Mouse (Mus musculus): Measurements from ENCODE around the gene Mroh7. TPM values are rescaled to one million over a fixed set of nuclear protein-coding genes. Genes with fewer than 3 reads are reported as not detected.
"Not testable (repeated sequence)": the region's sequence is repeated elsewhere in the genome, so short reads cannot be mapped to it uniquely, and the experiment has no call there.

Mroh7 gene
- 1 to 10 TPM; 1.0 to 5.1 (median 3.2) TPM for total RNA-seq (2022)

DNA sequence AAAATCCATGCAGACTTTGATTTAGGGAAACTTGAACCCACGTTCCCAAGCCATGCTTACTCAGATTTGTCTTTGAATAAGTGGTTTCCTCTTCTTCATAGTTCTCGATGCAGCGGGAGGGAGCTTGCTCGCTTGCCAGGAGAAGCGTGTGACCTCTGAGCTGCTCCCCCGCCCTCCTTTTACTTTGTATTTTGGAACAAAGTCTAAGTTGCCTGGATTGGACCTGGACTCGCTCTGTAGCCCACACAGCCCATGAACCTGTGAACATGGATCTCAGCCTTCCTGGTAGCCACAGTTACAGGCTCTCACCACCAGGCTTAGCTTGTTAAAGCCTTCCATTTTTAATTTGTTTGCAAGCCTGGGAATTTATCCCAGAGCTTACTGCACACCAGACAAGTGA is at the start of gene Mroh7:
Gene Mroh7, minus strand, starts transcription at position 112 of the 400 bp plus-strand sequence.
- no peak for DNase-seq

DNA sequence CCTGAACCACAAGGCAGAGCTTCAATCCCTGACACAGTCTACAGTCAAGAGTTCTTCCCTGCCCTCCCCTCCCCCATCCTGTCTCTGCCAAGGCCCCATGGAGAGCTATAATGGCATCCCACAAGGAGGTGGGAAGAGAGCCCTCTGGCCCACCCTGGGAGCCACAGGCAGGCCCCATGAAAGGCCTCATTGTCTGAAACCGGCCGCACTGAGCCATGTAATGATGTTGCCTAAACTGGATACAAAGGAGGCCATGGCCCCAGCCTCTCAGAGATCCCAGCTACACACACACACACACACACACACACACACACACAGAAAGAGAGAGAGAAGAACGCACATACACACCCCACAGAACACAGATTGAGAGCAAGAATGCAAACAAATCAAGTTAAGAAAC is 49.3 kb upstream of the Mroh7 start:
- DNase-seq = no peak

DNA sequence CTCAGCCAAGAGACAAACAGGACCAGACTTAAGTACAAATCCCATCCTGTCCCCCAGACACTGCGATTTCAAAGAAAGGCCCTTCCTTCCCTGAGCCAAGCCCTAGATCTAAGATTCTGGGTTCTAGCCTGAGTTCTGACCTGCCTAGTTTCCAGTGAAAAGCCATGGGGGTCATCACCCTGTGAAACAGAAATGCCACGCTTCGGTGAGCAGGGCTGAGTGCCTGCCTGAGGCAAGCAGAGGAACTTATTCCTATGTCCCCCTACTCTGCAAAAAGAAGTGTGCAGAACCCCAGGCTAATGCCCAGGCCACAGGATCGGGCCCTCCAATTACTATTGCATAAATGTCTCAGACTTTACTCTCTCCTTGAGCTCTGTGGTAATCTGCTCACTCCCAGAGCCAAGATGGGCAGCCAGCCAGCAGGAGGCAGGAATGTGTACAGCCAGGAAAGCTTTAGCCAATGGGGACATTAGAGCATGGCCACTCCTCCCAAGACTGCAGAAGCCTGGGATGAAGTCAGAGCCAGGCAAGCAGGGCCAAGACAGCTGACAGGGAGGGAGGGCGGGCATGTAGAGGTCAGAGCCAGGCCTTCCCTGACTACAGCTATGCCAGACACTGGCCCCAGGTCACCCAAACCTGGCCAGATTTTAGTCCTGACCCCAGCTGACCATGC is 47.5 kb upstream of the Mroh7 start:
- DNase-seq = peak; percentile 96

DNA sequence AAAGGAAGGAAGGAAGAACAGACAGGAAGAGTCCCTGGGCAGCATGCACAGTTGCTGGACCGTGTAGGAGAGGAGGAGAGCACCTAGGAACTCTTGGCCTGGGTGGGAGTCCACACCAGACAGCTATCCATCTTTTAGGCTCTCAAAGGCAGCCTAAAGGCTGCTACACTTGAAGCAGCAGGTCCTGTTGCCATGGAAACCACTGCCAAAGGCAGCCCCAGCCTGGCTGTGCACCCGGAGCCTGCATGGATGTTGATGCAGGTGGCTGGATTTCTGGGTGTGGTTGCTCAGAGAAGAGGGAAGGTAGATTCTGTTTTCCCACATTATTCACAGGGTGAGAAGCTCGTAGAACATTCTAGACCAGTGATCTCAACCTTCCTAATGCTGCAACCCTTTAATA is 46.3 kb upstream of the Mroh7 start:
- no peak for DNase-seq

DNA sequence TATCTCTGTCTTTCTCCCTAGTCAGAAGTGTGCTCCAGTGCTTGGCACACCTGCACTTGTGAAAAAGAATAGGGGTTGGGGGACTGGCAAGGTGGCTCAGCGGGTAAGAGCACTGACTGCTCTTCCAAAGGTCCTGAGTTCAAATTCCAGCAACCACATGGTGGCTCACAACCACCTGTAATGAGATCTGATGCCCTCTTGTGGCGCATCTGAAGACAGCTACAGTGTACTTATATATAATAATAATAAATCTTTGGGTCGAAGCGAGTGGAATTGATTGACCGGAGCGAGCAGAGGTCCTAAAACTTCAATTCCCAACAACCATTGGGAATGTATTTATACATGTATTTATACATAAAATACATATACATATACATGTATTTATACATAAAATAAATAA is 45.0 kb upstream of the Mroh7 start:
- DNase-seq = not testable (repeated sequence)

DNA sequence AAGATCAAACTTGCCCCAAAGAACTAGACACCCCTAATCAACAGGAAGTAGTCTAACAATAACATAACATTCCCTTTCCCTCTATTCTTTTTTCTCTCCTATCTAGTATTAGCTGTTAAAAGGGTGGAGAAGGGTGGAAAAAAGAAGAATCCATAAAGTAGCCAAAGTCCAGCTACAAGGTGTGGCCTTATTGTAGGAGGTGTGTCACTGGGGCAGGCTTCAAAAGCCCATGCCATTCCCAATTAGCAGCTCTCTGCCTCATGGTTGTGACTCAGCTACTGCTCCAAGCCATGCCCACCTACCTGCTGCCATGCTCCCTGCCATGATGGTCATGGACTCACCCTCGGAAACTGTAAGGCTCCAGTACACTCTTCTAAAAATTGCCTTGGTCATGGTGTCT is 41.8 kb upstream of the Mroh7 start:
- DNase-seq = no peak

DNA sequence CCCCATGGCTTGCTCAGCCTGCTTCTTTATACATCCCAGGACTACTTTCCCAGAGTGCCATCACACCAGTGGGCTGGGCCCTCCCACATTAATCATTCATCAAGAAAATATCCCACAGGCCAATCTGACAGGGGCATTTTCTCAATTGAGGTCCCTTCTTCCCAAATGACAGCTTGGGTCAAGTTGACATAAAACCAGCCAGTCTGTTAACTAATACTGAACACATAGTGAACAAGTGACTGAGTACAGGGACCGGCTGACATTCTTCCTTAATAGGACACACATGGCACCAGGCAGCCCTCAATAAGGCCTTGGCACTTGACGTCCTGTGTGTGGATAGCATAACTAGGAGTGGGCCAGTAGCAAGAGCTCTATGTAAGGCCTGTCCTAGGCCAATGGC is 38.6 kb upstream of the Mroh7 start:
- no peak for DNase-seq

DNA sequence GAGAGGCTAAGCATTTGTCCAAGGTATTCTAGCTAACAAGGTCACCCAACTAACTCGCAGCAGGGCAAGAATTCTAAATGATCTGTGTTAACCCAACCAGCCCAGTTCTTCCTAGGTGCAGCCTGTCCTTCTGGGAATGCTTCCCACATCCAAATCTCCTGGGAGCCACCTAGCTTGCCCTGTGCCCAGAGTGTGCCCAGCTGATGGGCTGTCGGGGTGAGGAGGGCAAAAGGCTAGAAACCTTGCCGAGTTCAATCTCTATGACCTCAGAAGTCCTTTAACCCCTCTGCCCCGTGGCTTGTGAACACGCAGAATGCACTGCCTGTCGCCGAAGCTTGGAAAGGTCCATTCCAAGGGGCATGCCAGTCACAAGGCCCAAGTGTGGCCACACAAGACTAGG is 33.4 kb upstream of the Mroh7 start:
- DNase-seq = no peak

DNA sequence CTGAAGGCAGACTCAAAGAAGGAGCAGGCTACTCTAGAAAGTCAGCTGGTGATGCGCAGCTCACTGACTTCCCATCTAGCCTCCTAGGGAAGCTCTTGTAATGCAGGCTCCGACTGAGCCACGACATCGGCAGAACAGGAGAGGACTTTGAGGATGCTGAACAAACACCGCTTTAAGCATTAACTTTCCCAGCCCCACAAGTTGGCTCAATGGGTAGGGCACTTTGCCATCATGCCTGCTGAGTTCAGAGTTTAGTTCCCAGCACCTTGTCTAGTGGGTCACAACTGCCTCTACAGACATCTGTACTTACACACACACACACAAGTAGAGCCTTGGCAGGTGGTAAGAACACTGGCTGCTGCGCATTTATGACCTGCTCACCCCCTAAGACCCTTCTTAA is 21.0 kb upstream of the Mroh7 start:
- DNase-seq = no peak

DNA sequence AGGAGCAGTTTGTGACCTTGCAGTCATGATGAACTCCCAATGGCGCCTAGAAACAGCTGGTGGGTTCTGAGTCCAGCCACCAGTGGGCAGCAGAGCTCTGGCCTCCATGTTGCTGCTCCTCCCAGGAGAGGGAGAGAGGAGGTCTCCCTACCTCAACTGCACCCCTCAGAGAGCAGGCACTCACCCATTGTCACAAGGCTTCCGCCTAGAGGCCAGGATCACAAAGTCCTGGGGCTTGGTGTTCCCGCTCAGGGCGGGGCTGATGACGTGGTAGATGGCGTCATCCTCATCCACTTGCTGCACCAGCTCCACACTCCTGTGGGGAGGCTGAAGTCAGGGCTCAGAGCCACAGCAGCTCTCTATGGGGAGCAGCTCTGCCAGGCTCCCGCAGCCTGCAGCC is 19.0 kb upstream of the Mroh7 start:
- DNase-seq = peak; percentile 51

DNA sequence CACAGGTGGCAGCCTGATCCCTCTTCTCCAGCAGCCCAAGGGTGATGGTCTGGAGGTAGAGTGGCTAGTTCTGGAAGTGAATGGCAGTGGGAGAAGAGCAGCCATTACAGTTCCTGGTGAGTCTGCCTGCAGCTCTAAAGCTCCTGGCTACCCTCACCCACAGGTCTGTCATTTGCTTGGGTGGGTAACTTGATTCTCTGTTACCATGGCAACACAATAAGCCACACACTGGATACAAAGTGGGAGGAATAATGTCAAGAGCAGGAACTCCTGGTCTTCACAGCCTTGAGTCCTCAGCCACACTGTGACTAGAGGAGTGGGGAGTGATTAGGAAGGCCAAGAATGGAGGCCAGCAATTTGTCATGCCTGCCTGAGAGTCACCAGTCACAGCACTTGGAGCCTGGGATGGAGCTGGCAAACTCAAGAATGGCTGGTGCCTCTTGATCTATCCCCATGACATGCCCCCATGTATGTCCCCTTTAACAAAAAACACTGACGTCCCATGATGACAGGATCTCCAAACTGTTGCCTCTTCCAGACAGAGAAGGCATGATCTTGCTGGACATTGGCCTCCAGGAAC is 16.4 kb upstream of the Mroh7 start:
- no peak for DNase-seq

DNA sequence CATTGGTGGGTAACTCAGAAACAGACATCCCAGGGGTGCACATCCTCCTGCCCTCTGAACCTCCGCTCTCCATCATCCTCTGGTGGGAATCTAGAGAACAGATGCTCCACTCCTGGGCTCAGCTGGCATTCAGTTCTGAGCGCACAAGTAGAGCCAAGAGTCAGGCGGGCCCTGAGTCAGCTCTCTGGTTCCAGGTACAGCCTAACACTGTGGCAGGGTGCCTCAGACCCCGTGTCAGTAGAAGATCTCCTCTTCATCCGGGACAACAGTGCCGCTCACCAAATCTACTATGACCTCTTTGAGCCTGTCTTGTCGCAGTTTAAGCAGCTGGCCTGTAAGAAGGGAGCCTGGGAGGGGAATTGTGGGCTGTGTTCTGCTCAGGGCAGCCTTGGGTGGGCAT is 15.1 kb upstream of the Mroh7 start:
- no peak for DNase-seq

DNA sequence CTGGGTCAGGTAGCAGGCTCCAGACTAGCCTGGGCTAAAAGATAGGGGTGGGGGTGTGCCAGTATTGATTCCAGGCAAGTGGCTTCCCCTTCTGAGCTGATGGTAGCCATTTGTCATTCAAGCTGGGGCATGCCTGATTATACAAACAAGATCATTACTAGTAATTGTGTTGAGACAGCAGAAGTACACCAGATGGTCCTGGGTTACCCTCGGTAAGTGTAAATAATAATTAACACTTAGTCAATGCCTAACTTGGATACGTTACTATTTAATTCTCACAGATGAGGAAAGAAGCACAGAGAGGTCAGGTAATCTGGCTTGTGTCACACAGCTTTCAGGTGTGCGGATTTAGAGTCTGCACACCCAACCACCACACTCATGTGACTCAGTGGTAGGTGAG is 7.2 kb upstream of the Mroh7 start:
- no peak for DNase-seq

DNA sequence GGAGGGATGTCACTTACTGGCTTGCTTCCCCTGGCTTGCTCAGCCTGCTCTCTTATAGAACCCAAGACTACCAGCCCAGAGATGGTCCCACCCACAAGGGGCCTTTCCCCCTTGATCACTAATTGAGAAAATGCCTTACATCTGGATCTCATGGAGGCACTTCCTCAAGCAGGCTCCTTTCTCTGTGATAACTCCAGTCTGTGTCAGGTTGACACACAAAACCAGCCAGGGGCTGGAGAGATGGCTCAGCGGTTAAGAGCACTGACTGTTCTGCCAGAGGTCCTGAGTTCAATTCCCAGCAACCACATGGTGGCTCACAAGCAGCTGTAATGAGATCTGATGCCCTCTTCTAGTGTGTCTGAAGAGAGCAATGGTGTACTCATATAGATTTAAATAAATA is 6.2 kb upstream of the Mroh7 start:
- DNase-seq = not testable (repeated sequence)

DNA sequence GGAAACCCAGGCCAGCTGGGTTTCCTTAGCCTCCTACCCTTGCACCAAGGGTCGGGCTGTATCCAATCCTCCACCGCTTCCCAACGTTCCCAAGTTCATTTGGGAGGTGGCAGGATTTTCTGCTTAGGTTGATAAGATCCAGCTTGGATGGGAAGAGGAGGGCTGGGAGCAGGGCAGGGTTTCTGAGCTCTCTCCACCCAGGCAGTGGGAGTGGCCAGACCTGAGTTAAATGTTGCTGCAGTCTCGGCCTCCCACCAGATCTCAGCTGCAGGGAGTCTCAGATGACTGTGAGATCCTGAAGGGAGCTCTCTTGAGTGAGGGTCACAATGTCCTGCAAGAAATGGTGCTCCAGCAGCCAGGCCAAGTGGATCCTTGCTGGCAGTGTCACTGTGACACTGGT is 2.9 kb upstream of the Mroh7 start, which contains the start of gene Fam151a:
Gene Fam151a, plus strand, starts transcription at position 254 of the 400 bp plus-strand sequence.
- DNase-seq = no peak

DNA sequence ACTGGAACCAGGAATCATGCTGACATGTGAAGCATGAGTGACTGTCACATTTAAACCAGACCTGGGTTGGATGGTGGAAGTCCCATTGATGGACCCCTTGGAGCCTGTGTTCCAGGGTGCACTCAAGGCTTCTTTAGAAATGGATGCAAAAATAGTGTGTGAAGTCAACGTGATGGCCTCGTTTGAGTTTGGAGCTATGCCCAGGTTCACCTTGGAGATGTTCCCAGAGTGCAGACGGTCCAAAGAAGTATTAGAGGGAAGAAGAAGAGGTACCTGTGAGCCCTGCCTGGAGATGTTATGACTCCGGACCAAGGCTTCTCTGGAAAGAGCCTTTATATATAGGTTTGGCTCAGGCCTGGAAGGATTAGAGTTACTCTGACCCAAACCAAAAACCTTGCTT is 10.1 kb downstream of the Mroh7 start:
- DNase-seq = no peak

DNA sequence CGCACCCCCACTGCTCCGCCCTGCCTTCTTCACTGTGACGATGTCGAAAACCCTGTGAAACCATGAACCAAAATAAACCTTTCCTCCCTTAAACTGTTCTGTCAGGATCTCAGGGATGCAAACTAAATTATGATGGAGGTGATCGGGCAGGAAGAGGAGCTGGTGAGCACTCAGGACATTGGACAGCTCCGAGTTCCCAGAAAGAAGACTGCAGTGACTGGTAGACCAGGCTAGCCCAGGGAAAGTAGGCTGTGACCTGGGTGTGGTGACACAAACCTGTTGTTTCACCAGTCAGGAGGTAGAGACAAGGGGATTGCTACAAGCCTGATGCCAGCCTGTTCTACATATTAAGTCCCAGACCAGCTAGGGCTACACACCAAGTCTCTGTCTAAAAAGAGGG is 17.1 kb downstream of the Mroh7 start:
- DNase-seq = no peak

DNA sequence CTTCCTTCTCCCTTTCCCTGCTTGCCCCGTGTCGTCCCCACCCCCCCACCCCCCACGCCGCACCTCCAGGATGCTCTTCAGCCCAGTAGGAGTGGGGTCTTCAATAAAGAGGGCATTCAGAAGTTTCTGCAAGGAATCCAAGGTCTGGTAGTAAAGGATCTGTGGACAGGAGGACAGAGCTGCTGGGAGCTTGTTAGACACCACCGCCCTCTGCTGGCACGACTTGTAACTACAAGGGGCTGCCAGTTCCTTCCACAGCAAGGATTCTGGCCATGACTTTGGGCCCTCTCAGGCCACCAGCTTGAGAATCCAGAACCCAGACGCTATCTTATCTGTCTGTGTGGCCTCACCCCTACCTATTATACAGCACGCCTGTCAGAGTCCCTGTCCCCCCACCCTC is 22.3 kb downstream of the Mroh7 start:
- peak; percentile 50 for DNase-seq

DNA sequence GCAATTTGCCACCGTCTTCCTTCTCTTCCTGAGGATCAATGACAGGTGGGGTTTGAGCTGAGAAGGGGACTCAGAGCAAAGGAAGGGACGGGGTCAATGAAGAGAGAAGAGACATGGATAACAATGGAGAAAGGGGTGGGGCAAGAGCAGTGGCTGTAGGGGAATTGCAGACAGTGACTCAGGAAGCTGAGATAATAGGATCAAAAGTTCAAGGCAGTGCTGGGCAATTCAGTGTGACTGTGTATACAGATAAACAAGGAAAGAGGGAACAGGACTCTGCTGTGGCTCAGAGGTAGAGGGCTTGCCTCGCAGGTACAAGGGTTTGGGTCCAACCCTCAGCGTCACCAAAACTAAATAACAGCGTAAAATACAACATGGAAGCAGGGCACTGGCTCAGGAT is 22.8 kb downstream of the Mroh7 start:
- peak; percentile 37 for DNase-seq

DNA sequence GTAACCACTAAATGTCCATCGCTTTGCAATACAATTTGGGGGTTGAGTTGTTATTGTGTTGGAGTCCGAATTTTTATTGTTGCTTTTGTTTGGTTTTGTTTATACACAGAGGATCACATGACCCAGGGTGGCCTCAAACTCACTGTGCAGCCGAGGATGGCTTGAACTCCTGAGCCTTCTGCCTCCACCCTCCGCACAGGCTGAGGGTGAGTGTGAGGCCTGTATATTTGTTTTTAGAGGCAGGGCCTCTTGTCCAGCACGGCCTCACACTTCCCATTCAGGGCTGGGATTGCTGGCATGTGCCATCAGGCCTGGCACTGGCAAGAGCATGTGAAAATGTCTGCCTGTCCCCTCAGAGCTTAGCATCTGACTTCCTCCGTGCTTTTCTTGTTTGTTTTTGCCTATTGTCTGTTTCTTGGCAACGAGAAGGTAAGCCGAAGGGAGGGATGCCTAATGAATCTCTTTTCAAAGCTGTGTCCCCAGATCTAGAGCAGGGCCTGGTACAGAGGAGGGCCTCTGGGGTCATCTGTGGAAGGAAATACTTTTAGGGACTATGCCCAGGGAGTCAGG is 25.5 kb downstream of the Mroh7 start:
- no peak for DNase-seq

DNA sequence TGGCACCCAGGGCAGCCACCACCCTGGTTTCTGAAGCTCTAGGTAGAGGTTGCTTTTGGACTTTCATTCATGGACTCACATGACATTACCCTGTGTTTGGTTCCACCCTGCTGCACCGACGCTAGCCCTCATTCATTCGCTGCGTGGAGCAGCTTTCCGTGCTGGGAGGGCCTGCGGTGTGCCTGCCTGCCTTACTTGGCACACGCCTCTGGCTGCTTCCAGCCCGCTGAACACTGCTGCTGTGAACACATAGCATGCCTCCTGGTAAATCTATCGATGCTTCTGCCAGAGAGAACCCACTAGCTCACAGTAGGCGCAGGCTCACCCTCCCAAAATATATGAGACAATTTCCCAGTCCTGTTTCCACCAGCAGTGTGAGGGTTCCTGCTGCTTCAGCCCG is 26.3 kb downstream of the Mroh7 start:
- DNase-seq = no peak

DNA sequence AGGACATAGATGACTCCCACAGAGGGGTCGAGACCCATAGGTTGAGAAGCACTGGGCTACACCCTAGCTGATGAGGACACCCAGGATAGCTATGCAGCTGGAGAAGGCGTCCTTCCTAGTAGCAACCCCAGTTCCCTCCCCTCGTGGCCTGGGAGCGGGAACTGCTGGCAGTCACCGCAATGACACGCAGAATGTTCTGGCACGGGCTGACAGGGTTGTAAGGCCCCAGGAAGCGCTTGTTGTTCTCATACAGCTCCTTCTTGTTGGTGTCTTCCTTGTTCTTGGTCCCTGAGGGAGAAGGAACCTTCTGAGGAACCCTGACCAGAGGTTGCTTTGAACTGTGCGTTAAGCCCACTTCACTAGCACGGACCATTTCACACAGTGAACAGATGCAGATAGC is 26.8 kb downstream of the Mroh7 start:
- DNase-seq = no peak

DNA sequence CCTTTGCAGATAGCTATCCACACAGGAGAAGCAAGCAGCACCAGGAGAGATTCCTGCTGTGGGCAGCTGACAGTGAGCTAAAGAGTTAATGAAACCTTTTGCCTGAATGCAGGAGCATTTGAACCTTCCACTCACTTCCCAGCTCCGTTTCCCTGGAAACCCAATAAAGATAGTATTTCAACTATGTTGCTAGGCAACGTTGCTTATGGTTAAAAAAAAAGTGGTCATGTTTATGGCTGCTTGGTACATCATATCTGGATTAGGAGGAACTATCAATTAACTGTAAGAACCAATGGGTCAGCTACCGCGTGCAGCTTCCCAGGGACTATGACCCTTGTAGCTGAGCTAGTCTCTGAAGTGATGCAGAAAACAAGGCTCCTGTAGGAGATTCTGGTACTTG is 29.9 kb downstream of the Mroh7 start:
- no peak for DNase-seq

DNA sequence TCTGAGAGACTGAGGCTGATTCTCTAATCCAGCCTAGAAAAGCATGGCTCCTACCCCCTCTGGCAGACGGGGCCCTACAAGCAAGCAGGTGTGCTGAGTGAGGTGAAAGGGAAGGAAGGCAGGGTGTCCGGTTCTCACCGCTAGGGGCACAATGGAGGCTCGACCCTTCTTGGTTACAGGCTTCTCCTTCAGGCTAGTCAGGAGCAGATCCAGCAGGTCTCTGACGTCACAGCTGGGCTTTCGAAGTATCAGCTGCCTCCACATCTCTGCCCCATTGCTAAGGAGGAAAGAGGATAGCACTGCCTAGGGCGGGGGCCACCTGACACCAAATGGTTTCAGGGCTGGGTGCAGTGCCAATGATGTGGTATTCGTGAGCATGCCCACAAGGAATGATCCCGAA is 30.7 kb downstream of the Mroh7 start:
- no peak for DNase-seq

Measured in adrenal gland, adult 8-10 months (tissue).